Mouse (Mus musculus): ENCODE results near the gene Tarsl2.

Gene Tarsl2

GRCm38 (mm10) chr7:65644643-65645351, at the start of gene Tarsl2:
Gene Tarsl2, plus strand, starts transcription at chr7:65644898.
- peak; percentile 96 for DNase-seq (ENCODE audit: low spot score)

- DNase-seq (ENCODE audit: low spot score), result no peak
Observed at GRCm38 (mm10) chr7:65606124-65606523, 38.6 kb upstream of the Tarsl2 start.

- no peak for DNase-seq (ENCODE audit: low spot score)
Observed at GRCm38 (mm10) chr7:65607003-65607402, 37.7 kb upstream of the Tarsl2 start.

- DNase-seq (ENCODE audit: low spot score), result peak; percentile 82
Observed at GRCm38 (mm10) chr7:65610171-65610570, 34.5 kb upstream of the Tarsl2 start.

GRCm38 (mm10) chr7:65610673-65611072, 34.0 kb upstream of the Tarsl2 start:
- no peak for DNase-seq (ENCODE audit: low spot score)

- DNase-seq (ENCODE audit: low spot score), result no peak
Observed at GRCm38 (mm10) chr7:65611298-65611697, 33.4 kb upstream of the Tarsl2 start.

- no peak for DNase-seq (ENCODE audit: low spot score)
Observed at GRCm38 (mm10) chr7:65613723-65614122, 31.0 kb upstream of the Tarsl2 start.

- no peak for DNase-seq (ENCODE audit: low spot score)
Observed at GRCm38 (mm10) chr7:65618751-65619150, 25.9 kb upstream of the Tarsl2 start.

- no peak for DNase-seq (ENCODE audit: low spot score)
Observed at GRCm38 (mm10) chr7:65620746-65621145, 24.0 kb upstream of the Tarsl2 start.

- no peak for DNase-seq (ENCODE audit: low spot score)
Observed at GRCm38 (mm10) chr7:65623330-65623729, 21.4 kb upstream of the Tarsl2 start.

- no peak for DNase-seq (ENCODE audit: low spot score)
Observed at GRCm38 (mm10) chr7:65625528-65625927, 19.2 kb upstream of the Tarsl2 start.

GRCm38 (mm10) chr7:65629846-65630245, 14.9 kb upstream of the Tarsl2 start:
- no peak for DNase-seq (ENCODE audit: low spot score)

- no peak for DNase-seq (ENCODE audit: low spot score)
Observed at GRCm38 (mm10) chr7:65630661-65631060, 14.0 kb upstream of the Tarsl2 start.

- no peak for DNase-seq (ENCODE audit: low spot score)
Observed at GRCm38 (mm10) chr7:65635831-65636230, 8.9 kb upstream of the Tarsl2 start.

- DNase-seq (ENCODE audit: low spot score), result no peak
Observed at GRCm38 (mm10) chr7:65636356-65636880, 8.3 kb upstream of the Tarsl2 start.

- peak; percentile 12 for DNase-seq (ENCODE audit: low spot score)
Observed at GRCm38 (mm10) chr7:65638170-65638770, 6.4 kb upstream of the Tarsl2 start.

GRCm38 (mm10) chr7:65639821-65640382, 4.8 kb upstream of the Tarsl2 start:
- no peak for DNase-seq (ENCODE audit: low spot score)

GRCm38 (mm10) chr7:65640672-65641071, 4.0 kb upstream of the Tarsl2 start:
- DNase-seq (ENCODE audit: low spot score), result no peak

GRCm38 (mm10) chr7:65642371-65643304, 2.1 kb upstream of the Tarsl2 start:
- DNase-seq (ENCODE audit: low spot score), result peak; percentile 21

- DNase-seq (ENCODE audit: low spot score), result no peak
Observed at GRCm38 (mm10) chr7:65643861-65644421, 757 bp upstream of the Tarsl2 start.

GRCm38 (mm10) chr7:65645996-65646395, 1.3 kb downstream of the Tarsl2 start:
- DNase-seq (ENCODE audit: low spot score), result no peak

- DNase-seq (ENCODE audit: low spot score), result no peak
Observed at GRCm38 (mm10) chr7:65650662-65651061, 6.0 kb downstream of the Tarsl2 start.
